Comparison of ENCODE assay signal across 10 mouse cellular contexts in genomic region chr5:36321581-36321980, GRCm38 (mm10).
DNase-seq lines count a peak whose midpoint lies in the region; ATAC-seq lines count a peak whose summit lies in the region.
"Had no signal": no experiment of that assay in that cellular context is flagged by ENCODE, and none has a peak within 500 bp of the region (broad histone marks: within the 10 kb centered on the region; RNA-seq: fewer than 3 reads in every experiment).

No protein-coding gene starts in this region.

- no peak overlapping the region for H3K4me2 ChIP-seq in kidney, embryonic 16.5 days (replicated peaks; ENCODE audit: low read depth, low read length)
- H3K4me2 ChIP-seq in limb, embryonic 15.5 days, result no peak overlapping the region
- H3K4me2 ChIP-seq: liver, embryonic 15.5 days had no signal

- no peaks in the 10 kb centered on the region for H3K36me3 ChIP-seq in kidney, embryonic 16.5 days (ENCODE audit: insufficient read depth, low read length)
- H3K36me3 ChIP-seq in limb, embryonic 15.5 days, result no peaks in the 10 kb centered on the region
- H3K36me3 ChIP-seq: liver, embryonic 15.5 days had no signal

- ATAC-seq in kidney, embryonic 16.5 days (ENCODE audit: low FRiP score, low TSS enrichment), result 0 out of 2 replicates have a peak, but pooled peaks have one; percentile 39
- ATAC-seq in limb, embryonic 15.5 days (ENCODE audit: insufficient number of reproducible peaks, low FRiP score, low TSS enrichment, low read depth), result no peak

- 39% methylated on average over 8 of the region's 8 CpGs for WGBS in kidney, embryonic 16.5 days
- WGBS in limb, embryonic 15.5 days, result 36% methylated on average over 8 of the region's 8 CpGs

- peaks cover 25% of the 10 kb centered on the region for H3K4me1 ChIP-seq in kidney, embryonic 16.5 days (ENCODE audit: insufficient read depth, low read length)
- H3K4me1 ChIP-seq in limb, embryonic 15.5 days, result peaks cover 38% of the 10 kb centered on the region
- H3K4me1 ChIP-seq: liver, embryonic 15.5 days had no signal

- no peak overlapping the region for H3K27ac ChIP-seq in kidney, embryonic 16.5 days (ENCODE audit: low read length)
- peak overlapping the region; percentile 17; the same call in 1 of the 2 replicates for H3K27ac ChIP-seq in limb, embryonic 15.5 days
- H3K27ac ChIP-seq: layer of hippocampus, adult 2 months; liver, embryonic 15.5 days had no signal

- no peak overlapping the region for H3K4me3 ChIP-seq in kidney, embryonic 16.5 days (ENCODE audit: low read length)
- no peak overlapping the region for H3K4me3 ChIP-seq in limb, embryonic 15.5 days
- H3K4me3 ChIP-seq: layer of hippocampus, adult 2 months; liver, embryonic 15.5 days had no signal

- no peaks in the 10 kb centered on the region for H3K9me3 ChIP-seq in kidney, embryonic 16.5 days (ENCODE audit: low read length)
- H3K9me3 ChIP-seq in limb, embryonic 15.5 days, result no peaks in the 10 kb centered on the region
- H3K9me3 ChIP-seq: liver, embryonic 15.5 days had no signal

- no peak overlapping the region for H3K9ac ChIP-seq in kidney, embryonic 16.5 days (replicated peaks; ENCODE audit: low read length)
- H3K9ac ChIP-seq in limb, embryonic 15.5 days, result no peak overlapping the region
- H3K9ac ChIP-seq: liver, embryonic 15.5 days had no signal

- no peaks in the 10 kb centered on the region for H3K27me3 ChIP-seq in kidney, embryonic 16.5 days (ENCODE audit: insufficient read depth, low read length)
- H3K27me3 ChIP-seq in limb, embryonic 15.5 days, result no peaks in the 10 kb centered on the region
- H3K27me3 ChIP-seq: liver, embryonic 15.5 days had no signal

- DNase-seq in kidney, adult 9 months, result no peak
- DNase-seq in Muller cell, postnatal 12 days (ENCODE audit: inconsistent ontology term), result peak; percentile 70
- peak; percentile 47 for DNase-seq in adrenal gland, postnatal 14 days
- DNase-seq in spleen, postnatal 4 days (ENCODE audit: low spot score in 2 of 2), result no peak
- DNase-seq in cerebellum, postnatal 14 days, result no peak
- DNase-seq: thymus, postnatal 25 days had no signal

Comparison
In these comparisons a context has a peak if more than half of its experiments do, and no peak if none do; other contexts are left out.
1. DNase-seq: peak in Muller cell, postnatal 12 days (single experiment) and adrenal gland, postnatal 14 days (single experiment); none in kidney, adult 9 months (single experiment), spleen, postnatal 4 days (0 of 2) and cerebellum, postnatal 14 days (0 of 2).